Mouse (Mus musculus) hindbrain, embryonic 13.5 days (tissue): Measurements from ENCODE around the gene Gm4858. TPM values are rescaled to one million over a fixed set of nuclear protein-coding genes. Genes with fewer than 3 reads are reported as not detected.
"Not testable (repeated sequence)": the region's sequence is repeated elsewhere in the genome, so short reads cannot be mapped to it uniquely, and the experiment has no call there.

Experiments used
- ATAC-seq: fragments of 200-750 bp; cut with Nextera tagmentation; 2 replicates; pipeline ENCODE4 v1.8.0; 2017; ENCODE audit warnings: moderate TSS enrichment; ENCODE audit not compliant: low FRiP score
- H3K27ac ChIP-seq: fragments of 300-500 bp; sonication (generic); 2 replicates; pipeline ENCODE4 v1.5.1; 2015; ENCODE audit warnings: inconsistent platforms, mild to moderate bottlenecking, moderate library complexity
- H3K27me3 ChIP-seq: fragments of 300-500 bp; sonication (generic); 2 replicates; pipeline ENCODE4 v1.6.1; 2015; ENCODE audit warnings: mild to moderate bottlenecking, inconsistent platforms
- H3K36me3 ChIP-seq: fragments of 300-500 bp; sonication (generic); 2 replicates; pipeline ENCODE4 v1.6.1; 2015; ENCODE audit warnings: mild to moderate bottlenecking, inconsistent platforms
- H3K4me1 ChIP-seq: fragments of 300-500 bp; sonication (generic); replicated peaks from 2 replicates; pipeline ENCODE4 v1.6.1; 2015; ENCODE audit warnings: inconsistent platforms
- H3K4me2 ChIP-seq: fragments of 300-500 bp; sonication (generic); 2 replicates; pipeline ENCODE4 v1.6.1; 2015; ENCODE audit warnings: inconsistent platforms, mild to moderate bottlenecking, moderate library complexity
- H3K4me3 ChIP-seq: fragments of 300-500 bp; sonication (generic); 2 replicates; pipeline ENCODE4 v1.5.1; 2015; ENCODE audit warnings: mild to moderate bottlenecking, inconsistent platforms
- H3K9ac ChIP-seq: fragments of 300-500 bp; sonication (generic); 2 replicates; pipeline ENCODE4 v1.6.1; 2015; ENCODE audit warnings: mild to moderate bottlenecking, inconsistent platforms
- H3K9me3 ChIP-seq: fragments of 300-500 bp; sonication (generic); 2 replicates; pipeline ENCODE4 v1.6.1; 2016; ENCODE audit warnings: inconsistent platforms
- WGBS: fragments of 180-500 bp; shearing (Covaris S2); methylation state at CpG from one replicate; pipeline ENCODE4 v1.1.7; 2015; 5-methylcytosine and 5-hydroxymethylcytosine counted together
- polyA plus RNA-seq: library from polyadenylated mRNA; unstranded; fragments of >200 nt; fragmentation: Nextera tagmentation; extraction: Ambion mirVana; gene quantifications from 2 replicates; pipeline ENCODE4 v1.2.1, GENCODE M21; 2015

Gene Gm4858
- polyA plus RNA-seq, result not detected in 2 replicates

- not testable (repeated sequence) for H3K27me3 ChIP-seq, H3K9ac ChIP-seq, H3K4me1 ChIP-seq, H3K27ac ChIP-seq, ATAC-seq, H3K9me3 ChIP-seq, H3K36me3 ChIP-seq, H3K4me2 ChIP-seq, H3K4me3 ChIP-seq
These were observed at the start of gene Gm4858 for GRCm38 (mm10) chr3:93068523-93068922. Gm4858 (plus strand) TSS chr3:93068823.

- no peak within 1 kb of the TSS for H3K4me2 ChIP-seq
- H3K4me3 ChIP-seq, result no peak within 1 kb of the TSS
- H3K36me3 ChIP-seq, result no peaks in the 10 kb centered on the region
- no peaks in the 10 kb centered on the region for H3K27me3 ChIP-seq
- 99% methylated on average over 2 of the region's 2 CpGs for WGBS
- H3K4me1 ChIP-seq, result peaks cover 6% of the 10 kb centered on the region
- no peak for ATAC-seq
- H3K27ac ChIP-seq, result no peak within 1 kb of the TSS
- no peaks in the 10 kb centered on the region for H3K9me3 ChIP-seq
- H3K9ac ChIP-seq, result no peak within 1 kb of the TSS
These were observed 49.7 kb upstream of the Gm4858 start, which contains the start of gene Lce1m for GRCm38 (mm10) chr3:93018960-93019359. Lce1m (minus strand) TSS chr3:93019060.

- Histone ChIP-seq H3K4me1 (no peaks in the 10 kb centered on the region), H3K4me2 (no peak overlapping the region), H3K4me3 (no peak overlapping the region), H3K36me3 (no peaks in the 10 kb centered on the region), H3K9ac (no peak overlapping the region), H3K9me3 (no peaks in the 10 kb centered on the region), H3K27ac (no peak overlapping the region), H3K27me3 (no peaks in the 10 kb centered on the region)
- ATAC-seq, result no peak
- WGBS, result 91% methylated on average over 1 of the region's 1 CpGs
These were observed 47.5 kb upstream of the Gm4858 start for GRCm38 (mm10) chr3:93021171-93021570.

- Histone ChIP-seq H3K4me1 (no peaks in the 10 kb centered on the region), H3K9ac (no peak overlapping the region), H3K4me3 (no peak overlapping the region), H3K9me3 (no peaks in the 10 kb centered on the region), H3K4me2 (no peak overlapping the region), H3K27me3 (no peaks in the 10 kb centered on the region), H3K27ac (no peak overlapping the region), H3K36me3 (no peaks in the 10 kb centered on the region)
- ATAC-seq, result no peak
- 87% methylated on average over 3 of the region's 3 CpGs for WGBS
These were observed 45.0 kb upstream of the Gm4858 start for GRCm38 (mm10) chr3:93023411-93024184.

GRCm38 (mm10) chr3:93025486-93025885, 43.1 kb upstream of the Gm4858 start:
- Histone ChIP-seq H3K9ac (no peak overlapping the region), H3K9me3 (no peaks in the 10 kb centered on the region), H3K4me1 (no peaks in the 10 kb centered on the region), H3K27me3 (no peaks in the 10 kb centered on the region), H3K4me3 (no peak overlapping the region), H3K27ac (no peak overlapping the region), H3K36me3 (no peaks in the 10 kb centered on the region), H3K4me2 (no peak overlapping the region)
- WGBS, result 88% methylated on average over 2 of the region's 2 CpGs
- ATAC-seq, result no peak

GRCm38 (mm10) chr3:93031450-93031849, 37.2 kb upstream of the Gm4858 start:
- 64% methylated on average over 5 of the region's 5 CpGs for WGBS
- Histone ChIP-seq H3K36me3 (no peaks in the 10 kb centered on the region), H3K27ac (no peak overlapping the region), H3K4me3 (no peak overlapping the region), H3K9me3 (no peaks in the 10 kb centered on the region), H3K4me1 (no peaks in the 10 kb centered on the region), H3K27me3 (no peaks in the 10 kb centered on the region), H3K4me2 (no peak overlapping the region), H3K9ac (no peak overlapping the region)
- ATAC-seq, result peak; percentile 93

- no peaks in the 10 kb centered on the region for H3K9me3 ChIP-seq
- no peaks in the 10 kb centered on the region for H3K36me3 ChIP-seq
- no peak overlapping the region for H3K27ac ChIP-seq
- no peak overlapping the region for H3K9ac ChIP-seq
- H3K4me3 ChIP-seq, result no peak overlapping the region
- no peak overlapping the region for H3K4me2 ChIP-seq
- 91% methylated on average over 1 of the region's 1 CpGs for WGBS
- H3K27me3 ChIP-seq, result no peaks in the 10 kb centered on the region
- no peak for ATAC-seq
- no peaks in the 10 kb centered on the region for H3K4me1 ChIP-seq
These were observed 18.4 kb upstream of the Gm4858 start for GRCm38 (mm10) chr3:93050182-93050581.

- Histone ChIP-seq H3K27me3 (no peaks in the 10 kb centered on the region), H3K9ac (no peak overlapping the region)
- 52% methylated on average over 10 of the region's 10 CpGs for WGBS
These were observed 15.7 kb upstream of the Gm4858 start for GRCm38 (mm10) chr3:93052826-93053474.

GRCm38 (mm10) chr3:93086631-93087030, 18.0 kb downstream of the Gm4858 start:
- Histone ChIP-seq H3K4me2 (no peak overlapping the region), H3K27ac (no peak overlapping the region), H3K27me3 (no peaks in the 10 kb centered on the region), H3K4me3 (no peak overlapping the region), H3K9ac (no peak overlapping the region), H3K36me3 (no peaks in the 10 kb centered on the region), H3K4me1 (no peaks in the 10 kb centered on the region), H3K9me3 (no peaks in the 10 kb centered on the region)
- 84% methylated on average over 2 of the region's 2 CpGs for WGBS
- no peak for ATAC-seq

More at GRCm38 (mm10) chr3:93052826-93053474, 15.7 kb upstream of the Gm4858 start:
- Histone ChIP-seq H3K4me1 (no peaks in the 10 kb centered on the region), H3K9me3 (no peaks in the 10 kb centered on the region), H3K4me3 (no peak overlapping the region), H3K36me3 (no peaks in the 10 kb centered on the region), H3K27ac (no peak overlapping the region), H3K4me2 (no peak overlapping the region)
- no peak for ATAC-seq

GRCm38 (mm10) chr3:93093581-93093980, 25.0 kb downstream of the Gm4858 start:
- not testable (repeated sequence) for H3K4me1 ChIP-seq, H3K9me3 ChIP-seq, H3K36me3 ChIP-seq, H3K4me2 ChIP-seq, H3K27ac ChIP-seq, H3K4me3 ChIP-seq, H3K27me3 ChIP-seq, ATAC-seq, H3K9ac ChIP-seq
- WGBS, result 40% methylated on average over 1 of the region's 1 CpGs

- Histone ChIP-seq H3K36me3 (no peaks in the 10 kb centered on the region), H3K27ac (no peak overlapping the region), H3K27me3 (no peaks in the 10 kb centered on the region), H3K4me3 (no peak overlapping the region), H3K4me1 (no peaks in the 10 kb centered on the region), H3K9me3 (no peaks in the 10 kb centered on the region), H3K9ac (no peak overlapping the region), H3K4me2 (no peak overlapping the region)
- ATAC-seq, result no peak
- WGBS, result 78% methylated on average over 2 of the region's 2 CpGs
These were observed 27.8 kb downstream of the Gm4858 start for GRCm38 (mm10) chr3:93096447-93096846.

- H3K36me3 ChIP-seq, result no peaks in the 10 kb centered on the region
- no peaks in the 10 kb centered on the region for H3K9me3 ChIP-seq
- H3K27ac ChIP-seq, result no peak overlapping the region
- H3K4me1 ChIP-seq, result no peaks in the 10 kb centered on the region
- H3K4me2 ChIP-seq, result no peak overlapping the region
- no peak overlapping the region for H3K4me3 ChIP-seq
- no peaks in the 10 kb centered on the region for H3K27me3 ChIP-seq
- no peak for ATAC-seq
- no peak overlapping the region for H3K9ac ChIP-seq
- 44% methylated on average over 5 of the region's 5 CpGs for WGBS
These were observed 43.0 kb downstream of the Gm4858 start for GRCm38 (mm10) chr3:93111668-93112067.

GRCm38 (mm10) chr3:93114481-93114880, 45.9 kb downstream of the Gm4858 start:
- ATAC-seq, result peak; percentile 32; the same call in 1 of the 2 replicates
- WGBS, result 2% methylated on average over 2 of the region's 2 CpGs

More at GRCm38 (mm10) chr3:93114481-93114880, 45.9 kb downstream of the Gm4858 start:
- no peaks in the 10 kb centered on the region for H3K9me3 ChIP-seq
- no peak overlapping the region for H3K9ac ChIP-seq
- H3K4me1 ChIP-seq, result no peaks in the 10 kb centered on the region
- H3K27ac ChIP-seq, result no peak overlapping the region
- H3K36me3 ChIP-seq, result no peaks in the 10 kb centered on the region
- no peaks in the 10 kb centered on the region for H3K27me3 ChIP-seq
- H3K4me3 ChIP-seq, result no peak overlapping the region
- no peak overlapping the region for H3K4me2 ChIP-seq
